Mouse (Mus musculus) CH12.LX (cell line): ENCODE data around the gene Crocc. TPM values are rescaled to one million over a fixed set of nuclear protein-coding genes. Genes with fewer than 3 reads are reported as not detected.

Source experiments
- DNase-seq: peaks from one replicate; pipeline ENCODE4 v3.0.0-alpha.2; 2013; ENCODE audit errors: extremely low read depth
- H3K27ac ChIP-seq: 2 replicates; pipeline ENCODE4 v1.5.1; 2012; ENCODE audit warnings: low read depth, mild to moderate bottlenecking, control low read depth, moderate library complexity; ENCODE audit not compliant: insufficient read depth
- H3K27me3 ChIP-seq: replicated peaks from 2 replicates; pipeline ENCODE3; 2012; ENCODE audit warnings: inconsistent platforms
- H3K36me3 ChIP-seq, 2 experiments: replicated peaks in 1 of 2; 2 replicates each; pipeline versions ENCODE3 to v1.6.1; 2012; ENCODE audit warnings: inconsistent platforms in 1 of 2, low read length in 1 of 2, mild to moderate bottlenecking in 1 of 2, mixed read lengths in 1 of 2, moderate library complexity in 1 of 2; ENCODE audit not compliant: control insufficient read depth in 1 of 2, insufficient read depth in 1 of 2
- H3K4me1 ChIP-seq, 2 experiments: 2 replicates each; pipeline ENCODE4 v1.6.1; 2012; ENCODE audit warnings: inconsistent platforms in 1 of 2, moderate library complexity in 1 of 2; ENCODE audit not compliant: insufficient read depth in 2 of 2, control insufficient read depth in 1 of 2
- H3K4me2 ChIP-seq: 2 replicates; pipeline ENCODE4 v1.6.1; 2012; ENCODE audit warnings: low read depth, mild to moderate bottlenecking, control low read depth; ENCODE audit not compliant: poor library complexity, insufficient read depth, severe bottlenecking
- H3K4me3 ChIP-seq, 3 experiments: fragments of 150-350 bp in 1 of 3; sonication (generic) in 1 of 3; replicated peaks in 1 of 3; 2 replicates each; pipeline versions ENCODE3 to v1.5.1; 2011 to 2012; ENCODE audit warnings: low read depth in 2 of 3, low read length in 2 of 3, mild to moderate bottlenecking in 2 of 3, moderate library complexity in 2 of 3, control low read depth in 1 of 3, improper control_type of control experiment in 1 of 3, inconsistent platforms in 1 of 3, mixed read lengths in 1 of 3; ENCODE audit not compliant: poor library complexity in 1 of 3
- H3K79me2 ChIP-seq: replicated peaks from 2 replicates; pipeline ENCODE4 v1.6.1; 2012; ENCODE audit warnings: mild to moderate bottlenecking, moderate library complexity; ENCODE audit not compliant: control insufficient read depth, poor library complexity, insufficient read depth, severe bottlenecking; ENCODE audit errors: extremely low read depth
- H3K9ac ChIP-seq: 2 replicates; pipeline ENCODE4 v1.6.1; 2012; ENCODE audit warnings: low read depth, mild to moderate bottlenecking, control low read depth, moderate library complexity; ENCODE audit not compliant: insufficient read depth
- H3K9me3 ChIP-seq: replicated peaks from 2 replicates; pipeline ENCODE3; 2012; ENCODE audit warnings: low read length, inconsistent platforms, mixed read lengths
- BHLHE40 ChIP-seq: IDR thresholded peaks from 2 replicates; pipeline ENCODE4 v1.6.1; 2011; ENCODE audit warnings: mild to moderate bottlenecking, low read depth, low read length, improper control_type of control experiment
- CHD1 ChIP-seq: IDR thresholded peaks from 2 replicates; pipeline ENCODE4 v1.6.1; 2012; ENCODE audit warnings: low read depth, low read length, improper control_type of control experiment, inconsistent platforms
- CTCF ChIP-seq, 2 experiments: IDR thresholded peaks in 1 of 2; conservative IDR thresholded peaks in 1 of 2; 2 replicates each; pipeline ENCODE4 v1.5.1; 2011 to 2012; ENCODE audit warnings: low read depth in 2 of 2, low read length in 2 of 2, improper control_type of control experiment in 1 of 2, inconsistent platforms in 1 of 2, mild to moderate bottlenecking in 1 of 2, moderate library complexity in 1 of 2
- E2F4 ChIP-seq: IDR thresholded peaks from 2 replicates; pipeline ENCODE4 v1.6.1; 2011; ENCODE audit warnings: low read depth, low read length, improper control_type of control experiment; ENCODE audit not compliant: insufficient replicate concordance
- ELF1 ChIP-seq: IDR thresholded peaks from 2 replicates; pipeline ENCODE4 v1.6.1; 2014; ENCODE audit warnings: low read depth, mild to moderate bottlenecking, inconsistent platforms, low read length, improper control_type of control experiment
- ETS1 ChIP-seq: conservative IDR thresholded peaks from 2 replicates; pipeline ENCODE4 v1.6.1; 2012; ENCODE audit warnings: low read depth, mild to moderate bottlenecking, inconsistent platforms, low read length, improper control_type of control experiment, moderate library complexity
- GABPA ChIP-seq: IDR thresholded peaks from 2 replicates; pipeline ENCODE4 v1.6.1; 2012; ENCODE audit warnings: low read depth, low read length, improper control_type of control experiment, inconsistent platforms; ENCODE audit not compliant: insufficient replicate concordance
- JUN ChIP-seq: IDR thresholded peaks from 2 replicates; pipeline ENCODE4 v1.6.1; 2011; ENCODE audit warnings: low read depth, mild to moderate bottlenecking, low read length, improper control_type of control experiment, moderate library complexity; ENCODE audit not compliant: insufficient read depth
- KAT2A ChIP-seq: IDR thresholded peaks from 2 replicates; pipeline ENCODE4 v1.6.1; 2012; ENCODE audit warnings: low read length, improper control_type of control experiment, inconsistent platforms; ENCODE audit not compliant: insufficient replicate concordance
- MAZ ChIP-seq: IDR thresholded peaks from 2 replicates; pipeline ENCODE4 v1.6.1; 2012; ENCODE audit warnings: low read depth, mild to moderate bottlenecking, inconsistent platforms, low read length, improper control_type of control experiment, moderate library complexity
- MXI1 ChIP-seq: IDR thresholded peaks from 2 replicates; pipeline ENCODE4 v1.6.1; 2011; ENCODE audit warnings: mild to moderate bottlenecking, low read depth, low read length, improper control_type of control experiment
- NELFE ChIP-seq: IDR thresholded peaks from 2 replicates; pipeline ENCODE4 v1.6.1; 2011; ENCODE audit warnings: low read depth, low read length, improper control_type of control experiment
- PAX5 ChIP-seq: IDR thresholded peaks from 2 replicates; pipeline ENCODE4 v1.6.1; 2012; ENCODE audit warnings: low read length, inconsistent platforms, mixed read lengths
- POLR2AphosphoS2 ChIP-seq: IDR thresholded peaks from 2 replicates; pipeline ENCODE4 v1.6.1; 2011; ENCODE audit warnings: low read depth, low read length, improper control_type of control experiment
- SIN3A ChIP-seq: IDR thresholded peaks from 2 replicates; pipeline ENCODE4 v1.6.1; 2012; ENCODE audit warnings: low read length, improper control_type of control experiment, inconsistent platforms
- SMC3 ChIP-seq: IDR thresholded peaks from 2 replicates; pipeline ENCODE4 v1.6.1; 2011; ENCODE audit warnings: low read depth, low read length, improper control_type of control experiment
- TBP ChIP-seq: conservative IDR thresholded peaks from 2 replicates; pipeline ENCODE4 v1.6.1; 2011; ENCODE audit warnings: low read depth, low read length, improper control_type of control experiment
- TCF12 ChIP-seq: IDR thresholded peaks from 2 replicates; pipeline ENCODE4 v1.6.1; 2014; ENCODE audit warnings: low read depth, mild to moderate bottlenecking, inconsistent platforms, low read length, improper control_type of control experiment
- UBTF ChIP-seq: IDR thresholded peaks from 2 replicates; pipeline ENCODE4 v1.6.1; 2012; ENCODE audit warnings: low read depth, mild to moderate bottlenecking, inconsistent platforms, low read length, improper control_type of control experiment, moderate library complexity
- USF1 ChIP-seq: IDR thresholded peaks from 2 replicates; pipeline ENCODE4 v1.6.1; 2014; ENCODE audit warnings: low read depth, mild to moderate bottlenecking, inconsistent platforms, low read length, improper control_type of control experiment
- ZNF384 ChIP-seq: IDR thresholded peaks from 2 replicates; pipeline ENCODE4 v1.6.1; 2012; ENCODE audit warnings: low read depth, low read length, improper control_type of control experiment, inconsistent platforms
- dilution Hi-C: fragments of 300-500 bp; cut with MboI; formaldehyde crosslinking; loops from 2 replicates; pipeline ENCODE4 v1.14.3; 2020; ENCODE audit warnings: low sequenced_read_pairs; ENCODE audit not compliant: extremely low pct_unique_long_range_greater_than_20kb, extremely low pct_ligation_motif_present
- in situ Hi-C: fragments of 300-500 bp; cut with MboI; formaldehyde crosslinking; loops from 3 replicates; pipeline ENCODE4 v1.14.3; 2019; ENCODE audit warnings: low sequenced_read_pairs, low pct_ligation_motif_present, low pct_unique_long_range_greater_than_20kb, mixed read lengths
- polyA plus RNA-seq: library from polyadenylated mRNA; unstranded; fragments of >175 nt; gene quantifications from 2 replicates; pipeline ENCODE4 v1.2.1, GENCODE M21; 2012; ENCODE audit warnings: low read depth; ENCODE audit not compliant: insufficient read length
- total RNA-seq, 2 experiments: library from RNA; depleted of rRNA; stranded (reverse); fragments of 300-350 nt in 1 of 2; fragments of >200 nt in 1 of 2; gene quantifications; 2 replicates each; pipeline ENCODE4 v1.2.3; 2012 to 2014

Crocc gene
- total and polyA plus RNA-seq, 3 experiments = 3.5 to 8.3 (median 4.8) TPM

GRCm38 (mm10) chr4:141012558-141012957, 47.8 kb downstream of the Crocc start:
- no peaks in the 10 kb centered on the region for H3K9me3 ChIP-seq
- TF ChIP-seq MAZ = no peak
- TF ChIP-seq SMC3 = no peak
- TF ChIP-seq SIN3A = no peak
- TF ChIP-seq POLR2AphosphoS2 = no peak
- TF ChIP-seq PAX5 = no peak
- TF ChIP-seq MXI1 = no peak
- no peak for TF ChIP-seq TCF12
- TF ChIP-seq E2F4 = no peak
- TF ChIP-seq CHD1 = no peak
- TF ChIP-seq USF1 = no peak
- no peak for TF ChIP-seq CTCF (conservative IDR thresholded peaks at IDR 0.05 in 1 of 2, IDR thresholded peaks at IDR 0.05 in 1 of 2; ENCODE audit: low read depth in 2 of 2, low read length in 2 of 2)
- no peak for TF ChIP-seq TBP
- no peaks in the 10 kb centered on the region for H3K27me3 ChIP-seq
- H3K4me1 ChIP-seq = peaks cover 0 to 5% of the 10 kb centered on the region in 2 experiments; a peak in 1 of 4 replicates
- H3K79me2 ChIP-seq = no peaks in the 10 kb centered on the region
- H3K9ac ChIP-seq = no peak overlapping the region
- no peak overlapping the region for H3K4me2 ChIP-seq
- no peak overlapping the region for H3K4me3 ChIP-seq
- dilution Hi-C loops = no loop called here
- no peak for DNase-seq
- in situ Hi-C loops = no loop called here
- peaks cover 3 to 33% of the 10 kb centered on the region in 2 experiments for H3K36me3 ChIP-seq
- H3K27ac ChIP-seq = no peak overlapping the region

- peaks cover 4% of the 10 kb centered on the region for H3K9me3 ChIP-seq
- no peak overlapping the region for H3K9ac ChIP-seq
- peaks cover 0 to 5% of the 10 kb centered on the region in 2 experiments; a peak in 1 of 4 replicates for H3K4me1 ChIP-seq
- H3K79me2 ChIP-seq = no peaks in the 10 kb centered on the region
- H3K27me3 ChIP-seq = no peaks in the 10 kb centered on the region
- H3K27ac ChIP-seq = no peak overlapping the region
- no peak overlapping the region for H3K4me2 ChIP-seq
- dilution Hi-C loops = no loop called here
- in situ Hi-C loops = no loop called here
- H3K36me3 ChIP-seq = peaks cover 8 to 30% of the 10 kb centered on the region in 2 experiments
- no peak for DNase-seq
- TF ChIP-seq JUN (no peak), BHLHE40 (no peak), NELFE (no peak), GABPA (no peak), ETS1 (no peak), POLR2AphosphoS2 (no peak), CHD1 (no peak), UBTF (no peak), KAT2A (no peak), ZNF384 (no peak), ELF1 (no peak)
- no peak overlapping the region for H3K4me3 ChIP-seq
Measured at GRCm38 (mm10) chr4:141011556-141012328, 48.6 kb downstream of the Crocc start.
